Mouse (Mus musculus): Measurements from ENCODE around the gene Brwd1. TPM values are rescaled to one million over a fixed set of nuclear protein-coding genes. Genes with fewer than 3 reads are reported as not detected.
"Not testable (repeated sequence)": the region's sequence is repeated elsewhere in the genome, so short reads cannot be mapped to it uniquely, and the experiment has no call there.

Gene Brwd1
- polyA plus RNA-seq, 1 experiment from 2014 or later, result 249 TPM

DNA sequence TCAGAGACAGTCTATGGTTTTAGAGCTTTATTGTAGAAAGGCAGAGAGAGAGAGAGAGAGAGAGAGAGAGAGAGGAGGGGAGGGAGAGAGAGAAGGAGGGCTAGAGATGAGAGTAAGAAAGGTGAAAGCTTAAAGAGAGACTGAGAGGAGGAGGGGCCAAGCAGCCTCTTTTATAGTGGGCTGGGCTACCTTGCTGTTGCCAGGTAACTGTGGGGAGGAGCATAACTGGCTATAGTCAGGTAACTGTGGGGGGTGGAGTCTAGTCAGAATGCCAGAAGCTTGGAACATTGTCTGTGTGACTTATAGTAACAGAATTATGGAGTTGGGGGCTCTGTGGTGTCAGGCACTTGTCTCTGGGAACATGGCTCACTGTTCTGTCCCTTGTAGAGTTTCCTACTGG, 15.5 kb upstream of the Brwd1 start:
- not testable (repeated sequence) for H3K4me1 ChIP-seq (replicated peaks); H3K4me3 ChIP-seq; ATAC-seq (ENCODE audit: low read depth); H3K36me3 ChIP-seq; H3K9ac ChIP-seq; H3K9me3 ChIP-seq; H3K4me2 ChIP-seq; H3K27ac ChIP-seq (replicated peaks); H3K27me3 ChIP-seq

DNA sequence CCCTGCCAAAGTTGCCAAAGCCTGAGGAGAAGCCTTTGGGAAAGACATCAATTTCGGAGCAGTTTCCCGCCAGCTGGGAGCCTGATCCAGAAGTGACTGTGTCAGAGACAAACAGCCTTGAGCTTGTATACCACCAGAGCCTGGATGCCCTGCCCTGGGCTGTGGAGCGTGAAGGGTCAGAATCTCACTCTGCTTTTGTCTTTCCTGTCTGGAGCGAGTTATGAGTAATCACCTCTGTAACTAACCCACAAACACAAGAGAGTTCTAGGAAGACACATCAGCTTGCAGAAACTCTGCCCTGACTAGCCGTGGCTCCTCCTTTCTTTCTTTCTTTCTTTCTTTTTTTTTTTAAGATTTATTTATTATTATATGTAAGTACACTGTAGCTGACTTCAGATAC, 13.6 kb upstream of the Brwd1 start:
- ATAC-seq (ENCODE audit: low read depth), result no peak
- 89% methylated on average over 5 of the region's 5 CpGs for WGBS
- Histone ChIP-seq H3K4me3 (no peak overlapping the region), H3K4me1 (replicated peaks) (no peaks in the 10 kb centered on the region), H3K27ac (replicated peaks) (no peak overlapping the region), H3K9ac (no peak overlapping the region), H3K27me3 (no peaks in the 10 kb centered on the region), H3K36me3 (no peaks in the 10 kb centered on the region), H3K9me3 (no peaks in the 10 kb centered on the region), H3K4me2 (no peak overlapping the region)

DNA sequence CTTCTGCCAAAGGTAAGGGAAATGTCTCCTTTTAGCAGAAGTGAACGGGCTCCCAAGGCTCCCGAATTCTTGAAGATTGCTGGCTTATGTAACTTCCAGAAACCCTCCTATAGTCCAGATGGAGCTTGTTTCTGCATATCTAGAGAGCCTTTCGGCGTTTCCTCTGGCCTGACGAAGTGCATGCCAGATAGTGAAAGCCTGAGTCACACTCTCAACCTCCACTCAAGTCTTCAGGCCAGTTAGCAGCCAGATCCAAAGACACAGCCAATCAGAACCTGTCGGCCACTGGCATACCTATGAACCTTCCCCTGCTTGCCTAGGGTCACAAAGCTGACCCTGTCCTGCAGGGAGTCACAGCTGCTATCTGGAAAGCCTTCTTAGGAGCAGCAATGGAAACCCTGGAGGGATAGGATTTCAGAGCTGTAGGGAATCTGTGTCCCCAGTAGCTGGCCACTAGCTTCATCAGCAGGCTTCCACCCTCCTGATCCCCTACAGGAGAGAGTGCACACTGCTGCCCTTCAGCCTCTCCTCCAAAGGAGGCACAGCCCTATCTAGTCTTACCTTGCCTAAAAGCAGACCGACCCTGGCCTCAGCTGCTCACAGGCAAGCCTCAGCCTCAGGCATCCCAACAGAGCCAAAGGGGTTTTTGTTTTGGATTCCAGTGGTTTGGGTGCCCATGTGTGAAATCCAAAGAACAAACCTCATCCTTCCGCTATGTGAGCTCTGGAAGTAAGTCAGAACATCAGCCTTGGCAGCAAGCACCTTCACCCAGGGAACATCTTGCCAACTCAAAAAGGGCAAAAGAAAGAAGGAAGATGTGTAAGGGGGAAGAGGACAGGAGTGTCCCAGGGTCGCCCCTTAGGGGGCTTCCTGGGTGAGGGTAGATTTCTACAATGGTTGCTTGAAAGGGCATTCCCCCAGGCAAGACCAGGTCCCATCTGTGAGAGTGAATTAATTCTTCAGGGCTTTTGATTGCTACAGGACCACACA, 9.5 kb upstream of the Brwd1 start:
- Histone ChIP-seq H3K9ac (no peak overlapping the region), H3K4me3 (no peak overlapping the region), H3K4me1 (replicated peaks) (no peaks in the 10 kb centered on the region), H3K27ac (replicated peaks) (no peak overlapping the region), H3K36me3 (no peaks in the 10 kb centered on the region), H3K4me2 (no peak overlapping the region), H3K9me3 (no peaks in the 10 kb centered on the region), H3K27me3 (no peaks in the 10 kb centered on the region)
- 69% methylated on average over 9 of the region's 9 CpGs for WGBS
- ATAC-seq (ENCODE audit: low read depth), result no peak

DNA sequence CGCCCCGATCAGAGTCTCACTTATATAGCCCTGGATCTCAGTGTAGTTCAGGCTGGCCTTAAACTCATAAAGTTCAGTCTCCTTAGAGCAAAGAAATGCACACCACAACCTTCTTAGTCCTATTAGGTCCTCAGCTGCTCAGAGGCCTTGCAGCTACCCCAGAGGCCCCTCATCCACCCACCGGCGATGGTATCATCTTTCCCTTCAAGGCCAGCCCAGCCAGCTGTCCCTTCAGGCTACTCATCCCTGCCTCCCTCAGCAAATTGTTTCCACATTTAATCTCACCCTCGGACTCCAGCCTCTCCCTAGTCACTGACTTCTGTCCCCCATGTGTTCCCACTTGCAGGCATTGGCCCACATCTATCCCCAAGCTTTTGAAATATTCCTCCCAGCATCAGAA, 5.8 kb upstream of the Brwd1 start:
- no peak for ATAC-seq (ENCODE audit: low read depth)
- no peak overlapping the region for H3K9ac ChIP-seq
- H3K4me1 ChIP-seq (replicated peaks), result peaks cover 9% of the 10 kb centered on the region
- H3K27me3 ChIP-seq, result no peaks in the 10 kb centered on the region
- H3K36me3 ChIP-seq, result no peaks in the 10 kb centered on the region
- WGBS, result 80% methylated on average over 5 of the region's 5 CpGs
- H3K4me3 ChIP-seq, result no peak overlapping the region
- H3K9me3 ChIP-seq, result no peaks in the 10 kb centered on the region
- no peak overlapping the region for H3K27ac ChIP-seq (replicated peaks)
- no peak overlapping the region for H3K4me2 ChIP-seq

GRCm38 (mm10) chr16:96087436-96087835, 5.1 kb upstream of the Brwd1 start:
- no peak for ATAC-seq (ENCODE audit: low read depth)
- Histone ChIP-seq H3K9ac (no peak overlapping the region), H3K27ac (replicated peaks) (no peak overlapping the region), H3K4me3 (no peak overlapping the region), H3K9me3 (no peaks in the 10 kb centered on the region), H3K27me3 (no peaks in the 10 kb centered on the region), H3K36me3 (no peaks in the 10 kb centered on the region), H3K4me1 (replicated peaks) (peaks cover 12% of the 10 kb centered on the region), H3K4me2 (no peak overlapping the region)
- WGBS, result 79% methylated on average over 4 of the region's 4 CpGs

GRCm38 (mm10) chr16:96087001-96087400, 4.7 kb upstream of the Brwd1 start:
- Histone ChIP-seq H3K4me1 (replicated peaks) (peaks cover 12% of the 10 kb centered on the region), H3K9ac (no peak overlapping the region), H3K9me3 (no peaks in the 10 kb centered on the region), H3K4me2 (no peak overlapping the region), H3K36me3 (no peaks in the 10 kb centered on the region), H3K27ac (replicated peaks) (no peak overlapping the region), H3K4me3 (no peak overlapping the region), H3K27me3 (no peaks in the 10 kb centered on the region)
- 81% methylated on average over 12 of the region's 12 CpGs for WGBS
- ATAC-seq (ENCODE audit: low read depth), result no peak

- no peak for ATAC-seq (ENCODE audit: low read depth)
- Histone ChIP-seq H3K36me3 (peaks cover 2% of the 10 kb centered on the region), H3K27ac (replicated peaks) (no peak overlapping the region), H3K9ac (no peak overlapping the region), H3K4me3 (no peak overlapping the region), H3K9me3 (no peaks in the 10 kb centered on the region), H3K27me3 (no peaks in the 10 kb centered on the region), H3K4me2 (no peak overlapping the region), H3K4me1 (replicated peaks) (peaks cover 18% of the 10 kb centered on the region)
Observed at GRCm38 (mm10) chr16:96085597-96085996, 3.3 kb upstream of the Brwd1 start.

DNA sequence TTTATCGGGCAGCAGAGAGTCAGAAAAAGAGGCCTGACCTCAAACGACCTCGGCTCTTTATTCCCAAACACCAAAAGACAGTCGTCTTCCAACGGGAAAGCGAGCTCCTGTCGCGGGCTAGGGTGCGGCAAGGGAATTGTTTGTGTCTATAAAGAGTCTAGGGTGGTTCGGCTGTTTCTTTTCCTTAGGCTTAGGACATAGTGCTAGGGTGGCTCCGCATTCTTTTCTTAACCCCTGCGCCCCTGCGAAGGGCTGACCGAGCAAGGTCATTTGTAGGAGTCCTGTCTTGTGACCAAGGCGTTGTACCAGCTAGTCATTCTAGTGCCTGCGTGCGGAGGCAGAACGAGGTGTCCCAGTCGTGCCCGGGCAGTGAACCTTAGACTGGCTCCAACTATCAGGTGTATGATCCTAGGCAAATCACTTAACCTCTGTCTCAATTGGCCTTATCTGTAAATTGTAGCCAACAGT, 887 bp upstream of the Brwd1 start:
- Histone ChIP-seq H3K4me1 (replicated peaks) (peaks cover 34% of the 10 kb centered on the region), H3K9me3 (no peaks in the 10 kb centered on the region), H3K9ac (peak overlapping the region; percentile 99), H3K4me3 (peak overlapping the region; percentile 98), H3K27ac (replicated peaks) (peak overlapping the region; percentile 98), H3K4me2 (peak overlapping the region; percentile 64), H3K36me3 (peaks cover 26% of the 10 kb centered on the region), H3K27me3 (no peaks in the 10 kb centered on the region)
- 2% methylated on average over 20 of the region's 20 CpGs for WGBS
- ATAC-seq (ENCODE audit: low read depth), result peak; percentile 2; the same call in 1 of the 2 replicates

- Histone ChIP-seq H3K9me3 (no peaks in the 10 kb centered on the region), H3K27ac (replicated peaks) (peak overlapping the region; percentile 98), H3K9ac (peak overlapping the region; percentile 99), H3K4me2 (peak overlapping the region; percentile 64), H3K36me3 (peaks cover 29% of the 10 kb centered on the region), H3K4me3 (peak overlapping the region; percentile 98), H3K4me1 (replicated peaks) (peaks cover 34% of the 10 kb centered on the region), H3K27me3 (no peaks in the 10 kb centered on the region)
- peak; percentile 49 for ATAC-seq (ENCODE audit: low read depth)
- WGBS, result under 1% methylated on average over 63 of the region's 68 CpGs
Observed at GRCm38 (mm10) chr16:96081742-96082241, 534 bp downstream of the Brwd1 start.

- H3K4me3 ChIP-seq, result peak overlapping the region; percentile 98
- H3K36me3 ChIP-seq, result peaks cover 30% of the 10 kb centered on the region
- peak overlapping the region; percentile 64 for H3K4me2 ChIP-seq
- H3K9me3 ChIP-seq, result no peaks in the 10 kb centered on the region
- peaks cover 35% of the 10 kb centered on the region for H3K4me1 ChIP-seq (replicated peaks)
- H3K9ac ChIP-seq, result peak overlapping the region; percentile 99
- peak overlapping the region; percentile 98 for H3K27ac ChIP-seq (replicated peaks)
- peak; percentile 82 for ATAC-seq (ENCODE audit: low read depth)
- no peaks in the 10 kb centered on the region for H3K27me3 ChIP-seq
- WGBS, result 1% methylated on average over 25 of the region's 28 CpGs
Observed at GRCm38 (mm10) chr16:96081331-96081730, 995 bp downstream of the Brwd1 start.

DNA sequence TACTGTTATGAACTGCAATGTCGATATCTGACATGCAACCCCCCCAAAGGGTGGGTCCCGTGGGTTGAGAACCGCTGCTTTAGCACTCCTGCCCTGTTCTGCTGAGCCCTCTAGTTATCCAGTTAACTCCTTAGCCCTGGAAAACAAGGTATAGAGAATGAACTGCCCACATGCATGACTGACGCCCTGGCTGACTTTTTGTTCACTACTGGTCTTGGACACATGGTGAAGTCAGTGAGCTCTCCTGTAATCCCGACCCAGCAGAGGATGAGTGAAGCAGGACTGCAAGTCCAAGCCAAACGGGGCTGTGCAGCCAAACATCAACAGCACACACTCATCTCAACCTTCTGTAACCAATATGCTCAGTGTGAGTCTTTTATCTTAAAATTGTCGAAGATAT, 1.8 kb downstream of the Brwd1 start:
- H3K9me3 ChIP-seq, result no peaks in the 10 kb centered on the region
- WGBS, result 88% methylated on average over 7 of the region's 7 CpGs
- peak overlapping the region; percentile 99; the same call in 1 of the 2 replicates for H3K9ac ChIP-seq
- H3K27ac ChIP-seq (replicated peaks), result no peak overlapping the region
- peak overlapping the region; percentile 64 for H3K4me2 ChIP-seq
- H3K4me3 ChIP-seq, result peak overlapping the region; percentile 98
- H3K36me3 ChIP-seq, result peaks cover 36% of the 10 kb centered on the region
- no peaks in the 10 kb centered on the region for H3K27me3 ChIP-seq
- peaks cover 38% of the 10 kb centered on the region for H3K4me1 ChIP-seq (replicated peaks)
- no peak for ATAC-seq (ENCODE audit: low read depth)

DNA sequence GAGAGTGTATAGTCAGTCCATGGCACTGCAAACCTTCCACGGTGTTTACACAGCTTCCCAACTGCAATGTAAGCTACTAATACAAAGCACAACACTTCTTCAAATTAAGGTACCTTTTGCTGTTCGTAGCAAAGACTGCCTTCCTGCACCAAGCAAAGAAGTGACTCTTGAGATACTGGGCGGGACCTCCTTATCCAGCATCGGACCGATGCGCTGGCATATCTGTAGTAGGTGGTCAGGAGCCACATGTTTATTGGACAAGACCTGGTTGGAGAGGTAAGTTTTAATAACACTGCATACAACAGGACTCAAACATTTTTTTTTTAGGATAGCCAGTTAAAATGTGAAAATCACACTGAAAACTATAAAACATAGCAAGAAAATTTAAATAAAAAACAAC, 14.0 kb downstream of the Brwd1 start:
- Histone ChIP-seq H3K4me3 (no peak overlapping the region), H3K9ac (no peak overlapping the region), H3K4me1 (replicated peaks) (no peaks in the 10 kb centered on the region), H3K9me3 (no peaks in the 10 kb centered on the region), H3K27ac (replicated peaks) (no peak overlapping the region), H3K4me2 (no peak overlapping the region), H3K36me3 (peaks cover 91% of the 10 kb centered on the region), H3K27me3 (no peaks in the 10 kb centered on the region)
- ATAC-seq (ENCODE audit: low read depth), result no peak
- 95% methylated on average over 6 of the region's 6 CpGs for WGBS
